Mouse (Mus musculus) stomach, embryonic 16.5 days (tissue): ENCODE results near the gene Tctn1. TPM values are rescaled to one million over a fixed set of nuclear protein-coding genes. Genes with fewer than 3 reads are reported as not detected.

Source experiments
- ATAC-seq: fragments of 200-750 bp; cut with Nextera tagmentation; 2 replicates; pipeline ENCODE4 v1.8.0; 2017; ENCODE audit warnings: moderate number of reproducible peaks, moderate TSS enrichment; ENCODE audit not compliant: insufficient read depth, low FRiP score
- H3K27ac ChIP-seq: fragments of 300-500 bp; sonication (generic); 2 replicates; pipeline ENCODE4 v1.5.1; 2014; ENCODE audit warnings: low read length
- H3K27me3 ChIP-seq: fragments of 300-500 bp; sonication (generic); 2 replicates; pipeline ENCODE4 v1.6.1; 2014; ENCODE audit warnings: low read length, control low read depth, mixed read lengths; ENCODE audit not compliant: control insufficient read depth, insufficient read depth
- H3K36me3 ChIP-seq: fragments of 300-500 bp; sonication (generic); 2 replicates; pipeline ENCODE4 v1.6.1; 2014; ENCODE audit warnings: low read length; ENCODE audit not compliant: control insufficient read depth, insufficient read depth
- H3K4me1 ChIP-seq: fragments of 300-500 bp; sonication (generic); 2 replicates; pipeline ENCODE4 v1.6.1; 2014; ENCODE audit warnings: low read length, control low read depth, mixed read lengths; ENCODE audit not compliant: control insufficient read depth, insufficient read depth
- H3K4me2 ChIP-seq: fragments of 300-500 bp; sonication (generic); 2 replicates; pipeline ENCODE4 v1.6.1; 2014; ENCODE audit warnings: low read depth, low read length, mixed read lengths
- H3K4me3 ChIP-seq: fragments of 300-500 bp; sonication (generic); replicated peaks from 2 replicates; pipeline ENCODE4 v1.5.1; 2014; ENCODE audit warnings: mild to moderate bottlenecking, low read length
- H3K9ac ChIP-seq: fragments of 300-500 bp; sonication (generic); 2 replicates; pipeline ENCODE4 v1.6.1; 2014; ENCODE audit warnings: low read length
- H3K9me3 ChIP-seq: fragments of 300-500 bp; sonication (generic); replicated peaks from 2 replicates; pipeline ENCODE4 v1.6.1; 2016; ENCODE audit warnings: low read length, control low read depth; ENCODE audit not compliant: control insufficient read depth
- WGBS: fragments of 180-500 bp; shearing (Covaris S2); extraction: QIAGEN DNeasy Blood & Tissue Kit; methylation state at CpG from one replicate; pipeline ENCODE4 v1.1.7; 2014; 5-methylcytosine and 5-hydroxymethylcytosine counted together
- polyA plus RNA-seq: library from polyadenylated mRNA; unstranded; fragments of >200 nt; fragmentation: Nextera tagmentation; extraction: Ambion mirVana; gene quantifications from 2 replicates; pipeline ENCODE4 v1.2.1, GENCODE M21; 2015

Gene Tctn1
- polyA plus RNA-seq, 1 experiment from 2014 or later, result 5.0 TPM

DNA sequence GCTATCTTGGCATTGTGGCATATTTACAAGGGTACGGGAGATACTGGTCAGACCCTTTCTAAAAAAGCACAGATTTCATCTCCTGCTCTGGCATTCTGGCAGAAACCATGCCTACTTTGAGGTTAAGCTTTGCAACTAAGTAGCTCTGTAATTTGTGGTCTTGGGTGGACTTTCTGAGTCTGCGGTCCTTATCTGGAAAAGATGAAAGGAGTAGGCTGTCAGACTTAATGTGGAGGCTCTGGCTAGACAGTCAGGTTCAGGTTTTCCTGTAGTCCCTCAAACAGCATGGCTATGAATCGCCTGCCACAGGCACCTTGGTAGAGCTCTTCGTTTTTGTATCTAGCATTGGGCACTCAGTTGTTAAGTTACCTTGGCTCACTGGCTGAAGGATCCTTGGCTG lies 22.8 kb upstream of the Tctn1 start:
- peaks cover 29% of the 10 kb centered on the region; the same call in 1 of the 2 replicates for H3K4me1 ChIP-seq
- H3K27ac ChIP-seq, result no peak overlapping the region
- ATAC-seq, result no peak
- 78% methylated on average over 4 of the region's 4 CpGs for WGBS
- H3K4me2 ChIP-seq, result no peak overlapping the region
- no peak overlapping the region for H3K4me3 ChIP-seq
- H3K27me3 ChIP-seq, result no peaks in the 10 kb centered on the region
- 0 out of 2 replicates have a peak overlapping the region, but pooled peaks have one; percentile 2 for H3K9ac ChIP-seq
- no peaks in the 10 kb centered on the region for H3K36me3 ChIP-seq
- no peaks in the 10 kb centered on the region for H3K9me3 ChIP-seq

- Histone ChIP-seq H3K27ac (no peak overlapping the region), H3K36me3 (no peaks in the 10 kb centered on the region), H3K4me1 (peaks cover 25% of the 10 kb centered on the region; the same call in 1 of the 2 replicates), H3K9me3 (no peaks in the 10 kb centered on the region), H3K4me2 (peak overlapping the region; percentile 83), H3K4me3 (peak overlapping the region; percentile 73), H3K9ac (0 out of 2 replicates have a peak overlapping the region, but pooled peaks have one; percentile 94), H3K27me3 (no peaks in the 10 kb centered on the region)
- 80% methylated on average over 10 of the region's 10 CpGs for WGBS
- ATAC-seq, result no peak
Observed at GRCm38 (mm10) chr5:122286191-122286590, 21.9 kb upstream of the Tctn1 start.

- Histone ChIP-seq H3K27ac (no peak overlapping the region), H3K9ac (peak overlapping the region; percentile 94), H3K4me2 (peak overlapping the region; percentile 83), H3K9me3 (no peaks in the 10 kb centered on the region), H3K27me3 (no peaks in the 10 kb centered on the region), H3K4me1 (peaks cover 26% of the 10 kb centered on the region), H3K36me3 (no peaks in the 10 kb centered on the region), H3K4me3 (peak overlapping the region; percentile 73)
- WGBS, result 52% methylated on average over 7 of the region's 7 CpGs
- no peak for ATAC-seq
Observed at GRCm38 (mm10) chr5:122285767-122286150, 21.5 kb upstream of the Tctn1 start.

- no peaks in the 10 kb centered on the region for H3K9me3 ChIP-seq
- WGBS, result under 1% methylated on average over 34 of the region's 34 CpGs
Observed at GRCm38 (mm10) chr5:122285029-122285766, 20.9 kb upstream of the Tctn1 start.

GRCm38 (mm10) chr5:122284183-122285028 lies 20.1 kb upstream of the Tctn1 start, which contains the start of gene Pptc7:
TSS of gene Pptc7 (plus strand) at chr5:122284365.
- Histone ChIP-seq H3K27ac (peak within 1 kb of the TSS; percentile 69), H3K27me3 (no peaks in the 10 kb centered on the region), H3K4me2 (peak within 1 kb of the TSS; percentile 83), H3K4me3 (peak within 1 kb of the TSS; percentile 73), H3K9ac (peak within 1 kb of the TSS; percentile 94), H3K36me3 (no peaks in the 10 kb centered on the region), H3K4me1 (peaks cover 32% of the 10 kb centered on the region), H3K9me3 (no peaks in the 10 kb centered on the region)
- peak; percentile 91 for ATAC-seq
- under 1% methylated on average over 102 of the region's 114 CpGs for WGBS

More at GRCm38 (mm10) chr5:122285029-122285766, 20.9 kb upstream of the Tctn1 start:
- H3K4me2 ChIP-seq, result peak overlapping the region; percentile 83
- H3K4me3 ChIP-seq, result peak overlapping the region; percentile 73
- H3K27ac ChIP-seq, result peak overlapping the region; percentile 69
- peaks cover 32% of the 10 kb centered on the region for H3K4me1 ChIP-seq
- H3K36me3 ChIP-seq, result no peaks in the 10 kb centered on the region
- peak; percentile 21; the same call in 1 of the 2 replicates for ATAC-seq
- no peaks in the 10 kb centered on the region for H3K27me3 ChIP-seq
- peak overlapping the region; percentile 94 for H3K9ac ChIP-seq

DNA sequence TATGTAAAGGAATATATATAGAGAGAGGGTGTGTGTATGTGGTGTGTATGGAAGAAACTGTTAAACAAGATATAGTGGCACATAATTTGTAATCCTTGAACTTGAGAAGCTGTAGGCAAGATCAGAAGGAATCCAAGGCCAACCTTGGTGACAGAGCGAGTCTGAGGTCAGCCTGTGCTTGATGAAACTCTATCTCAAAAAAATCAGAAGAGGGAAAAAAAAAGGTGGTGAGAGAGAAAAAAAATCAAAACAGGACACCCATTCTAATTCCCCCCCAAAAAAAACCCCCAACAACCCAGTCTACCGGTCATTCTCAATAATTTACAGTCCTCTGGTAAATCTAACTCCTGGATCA lies 19.5 kb upstream of the Tctn1 start:
- peaks cover 32% of the 10 kb centered on the region for H3K4me1 ChIP-seq
- H3K9ac ChIP-seq, result no peak overlapping the region
- peak overlapping the region; percentile 30 for H3K4me2 ChIP-seq
- ATAC-seq, result no peak
- H3K27ac ChIP-seq, result no peak overlapping the region
- WGBS, result 14% methylated on average over 2 of the region's 2 CpGs
- no peaks in the 10 kb centered on the region for H3K36me3 ChIP-seq
- no peaks in the 10 kb centered on the region for H3K9me3 ChIP-seq
- H3K4me3 ChIP-seq, result peak overlapping the region; percentile 73
- no peaks in the 10 kb centered on the region for H3K27me3 ChIP-seq

DNA sequence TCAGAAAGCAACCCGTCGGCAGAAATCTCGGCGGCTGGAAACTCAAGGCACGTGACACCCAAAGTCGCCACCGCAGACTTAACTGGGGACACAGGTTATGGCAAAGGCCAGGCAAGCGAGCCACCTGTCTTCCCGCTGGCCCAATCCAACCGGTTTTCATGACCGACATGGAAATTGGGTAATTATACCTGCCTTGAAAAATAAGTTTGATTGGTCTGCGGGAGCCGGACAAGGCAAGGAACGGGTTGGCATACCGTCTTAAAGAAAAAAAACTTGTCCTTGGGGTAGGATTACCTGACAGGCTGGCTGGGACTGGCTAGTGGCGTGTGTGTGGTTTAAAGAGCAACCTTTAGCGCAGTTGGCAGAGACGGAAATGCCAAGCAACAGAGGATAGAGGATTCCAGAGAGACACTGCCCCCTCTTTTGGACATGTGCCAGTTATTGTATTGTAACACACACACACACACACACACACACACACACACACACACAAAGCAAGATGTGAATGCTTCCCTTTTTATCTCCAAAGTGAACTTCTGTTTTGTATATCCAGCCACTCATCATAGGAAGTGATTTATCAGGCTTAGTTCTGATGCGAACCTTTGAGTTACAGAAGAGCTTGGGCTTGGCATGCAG lies 16.7 kb upstream of the Tctn1 start:
- H3K4me2 ChIP-seq, result peak overlapping the region; percentile 42
- ATAC-seq, result no peak
- H3K27ac ChIP-seq, result peak overlapping the region; percentile 83
- peak overlapping the region; percentile 27; the same call in 1 of the 2 replicates for H3K9ac ChIP-seq
- H3K9me3 ChIP-seq, result no peaks in the 10 kb centered on the region
- peaks cover 20% of the 10 kb centered on the region for H3K4me1 ChIP-seq
- 19% methylated on average over 19 of the region's 19 CpGs for WGBS
- H3K27me3 ChIP-seq, result no peaks in the 10 kb centered on the region
- no peaks in the 10 kb centered on the region for H3K36me3 ChIP-seq
- no peak overlapping the region for H3K4me3 ChIP-seq

DNA sequence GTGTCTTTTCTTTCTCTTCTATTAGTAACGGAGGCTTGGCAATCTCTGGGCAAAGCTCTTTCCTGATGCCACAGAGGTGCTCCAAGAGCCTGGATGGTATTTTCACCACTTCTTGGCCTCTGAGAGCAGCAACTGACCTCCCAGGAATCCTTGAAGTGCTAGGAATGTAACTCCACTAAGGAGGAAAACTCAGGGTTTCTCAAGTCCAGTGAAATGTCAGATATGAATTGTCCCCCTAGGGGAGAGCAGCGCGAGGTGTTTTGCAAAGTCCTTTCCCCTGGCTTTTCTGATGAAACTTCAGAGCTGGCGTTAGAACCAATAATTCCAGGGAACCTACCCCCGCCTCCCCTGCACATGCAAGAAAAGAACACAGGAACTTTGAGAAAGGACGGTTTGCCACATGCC lies 16.2 kb upstream of the Tctn1 start:
- peak overlapping the region; percentile 27; the same call in 1 of the 2 replicates for H3K9ac ChIP-seq
- H3K9me3 ChIP-seq, result no peaks in the 10 kb centered on the region
- H3K4me2 ChIP-seq, result peak overlapping the region; percentile 42
- no peaks in the 10 kb centered on the region for H3K36me3 ChIP-seq
- H3K27me3 ChIP-seq, result no peaks in the 10 kb centered on the region
- peaks cover 15% of the 10 kb centered on the region for H3K4me1 ChIP-seq
- no peak for ATAC-seq
- H3K27ac ChIP-seq, result peak overlapping the region; percentile 83
- no peak overlapping the region for H3K4me3 ChIP-seq
- WGBS, result 27% methylated on average over 6 of the region's 6 CpGs
